Mouse (Mus musculus) intestine, embryonic 16.5 days (tissue): ENCODE data around the gene Plpp2. TPM values are rescaled to one million over a fixed set of nuclear protein-coding genes. Genes with fewer than 3 reads are reported as not detected.
A peak's percentile ranks its signal among the peaks of the same experiment; 100 is the strongest.

ENCODE experiments used
- ATAC-seq: fragments of 200-750 bp; cut with Nextera tagmentation; 2 replicates; pipeline ENCODE4 v1.8.0; 2017; ENCODE audit warnings: moderate TSS enrichment, moderate library complexity
- H3K27ac ChIP-seq: fragments of 300-500 bp; sonication (generic); 2 replicates; pipeline ENCODE4 v1.5.1; 2014; ENCODE audit warnings: mild to moderate bottlenecking, low read length
- H3K27me3 ChIP-seq: fragments of 300-500 bp; sonication (generic); replicated peaks from 2 replicates; pipeline ENCODE4 v1.6.1; 2014; ENCODE audit warnings: low read length, control low read depth, mixed read lengths; ENCODE audit not compliant: control insufficient read depth, insufficient read depth
- H3K36me3 ChIP-seq: fragments of 300-500 bp; sonication (generic); 2 replicates; pipeline ENCODE4 v1.6.1; 2014; ENCODE audit warnings: low read length, control low read depth; ENCODE audit not compliant: control insufficient read depth, insufficient read depth
- H3K4me1 ChIP-seq: fragments of 300-500 bp; sonication (generic); 2 replicates; pipeline ENCODE4 v1.6.1; 2014; ENCODE audit warnings: low read length, control low read depth, mixed read lengths; ENCODE audit not compliant: control insufficient read depth, insufficient read depth
- H3K4me2 ChIP-seq: fragments of 300-500 bp; sonication (generic); 2 replicates; pipeline ENCODE4 v1.6.1; 2014; ENCODE audit warnings: low read depth, low read length, control low read depth
- H3K4me3 ChIP-seq: fragments of 300-500 bp; sonication (generic); 2 replicates; pipeline ENCODE4 v1.5.1; 2014; ENCODE audit warnings: mild to moderate bottlenecking, low read length
- H3K9ac ChIP-seq: fragments of 300-500 bp; sonication (generic); 2 replicates; pipeline ENCODE4 v1.6.1; 2014; ENCODE audit warnings: low read depth, low read length
- H3K9me3 ChIP-seq: fragments of 300-500 bp; sonication (generic); 2 replicates; pipeline ENCODE4 v1.6.1; 2016; ENCODE audit warnings: low read length, control low read depth; ENCODE audit not compliant: control insufficient read depth
- WGBS: fragments of 180-500 bp; shearing (Covaris S2); extraction: QIAGEN DNeasy Blood & Tissue Kit; methylation state at CpG from one replicate; pipeline ENCODE4 v1.1.7; 2014; 5-methylcytosine and 5-hydroxymethylcytosine counted together
- polyA plus RNA-seq: library from polyadenylated mRNA; unstranded; fragments of >200 nt; fragmentation: Nextera tagmentation; extraction: Ambion mirVana; gene quantifications from 2 replicates; pipeline ENCODE4 v1.2.1, GENCODE M21; 2015

Gene Plpp2
- polyA plus RNA-seq, 1 experiment from 2014 or later: 140 TPM

DNA sequence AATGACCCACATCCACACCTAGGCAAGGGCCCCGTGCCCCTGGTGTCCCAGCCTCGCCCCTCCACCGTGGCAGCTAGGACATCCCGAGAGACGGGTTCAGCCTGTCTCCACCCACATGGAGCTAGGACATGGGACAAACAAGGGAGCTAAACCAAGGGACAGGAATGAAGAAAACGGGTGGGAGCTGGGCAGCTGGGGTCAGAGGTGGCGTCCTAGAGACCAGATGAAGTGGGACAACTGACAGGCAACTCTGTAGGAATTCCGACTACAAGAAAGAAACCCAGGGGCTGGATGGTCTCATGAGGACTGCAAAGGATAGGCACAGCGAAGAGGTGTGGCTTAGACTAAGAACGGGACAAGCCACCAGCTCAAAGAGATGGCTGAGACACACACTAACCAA lies 20.1 kb upstream of the Plpp2 start:
- no peak for ATAC-seq
- Histone ChIP-seq H3K9me3 (no peaks in the 10 kb centered on the region), H3K4me1 (peaks cover 20% of the 10 kb centered on the region), H3K4me2 (peak overlapping the region; percentile 95), H3K27ac (no peak overlapping the region), H3K4me3 (peak overlapping the region; percentile 90), H3K9ac (peak overlapping the region; percentile 95), H3K36me3 (peaks cover 8% of the 10 kb centered on the region; the same call in 1 of the 2 replicates), H3K27me3 (no peaks in the 10 kb centered on the region)
- WGBS: 27% methylated on average over 10 of the region's 10 CpGs

DNA sequence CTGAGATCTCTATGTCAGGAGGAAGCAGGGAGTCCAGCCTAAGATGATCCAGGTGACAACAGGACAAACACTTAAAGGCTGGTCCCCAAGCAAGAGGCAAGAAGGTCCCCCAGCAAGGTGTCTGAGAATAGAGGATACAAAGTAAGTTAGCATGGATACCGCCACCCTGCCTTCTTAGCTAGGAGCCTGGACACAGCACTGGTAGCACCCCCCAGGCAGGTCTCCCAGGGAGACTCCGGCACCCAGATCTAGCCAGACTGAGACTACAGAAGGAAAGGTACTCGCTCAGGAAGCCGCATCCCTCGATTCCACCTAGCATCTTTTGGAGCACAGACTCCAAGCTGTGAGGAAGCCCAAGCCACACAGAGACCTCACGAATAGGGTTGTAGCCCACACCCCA lies 19.6 kb upstream of the Plpp2 start:
- H3K36me3 ChIP-seq: peaks cover 13% of the 10 kb centered on the region
- ATAC-seq: no peak
- H3K4me3 ChIP-seq: peak overlapping the region; percentile 90; the same call in 1 of the 2 replicates
- WGBS: 88% methylated on average over 6 of the region's 6 CpGs
- no peaks in the 10 kb centered on the region for H3K9me3 ChIP-seq
- no peak overlapping the region for H3K27ac ChIP-seq
- peak overlapping the region; percentile 95 for H3K4me2 ChIP-seq
- peak overlapping the region; percentile 95; the same call in 1 of the 2 replicates for H3K9ac ChIP-seq
- no peaks in the 10 kb centered on the region for H3K27me3 ChIP-seq
- H3K4me1 ChIP-seq: peaks cover 20% of the 10 kb centered on the region

DNA sequence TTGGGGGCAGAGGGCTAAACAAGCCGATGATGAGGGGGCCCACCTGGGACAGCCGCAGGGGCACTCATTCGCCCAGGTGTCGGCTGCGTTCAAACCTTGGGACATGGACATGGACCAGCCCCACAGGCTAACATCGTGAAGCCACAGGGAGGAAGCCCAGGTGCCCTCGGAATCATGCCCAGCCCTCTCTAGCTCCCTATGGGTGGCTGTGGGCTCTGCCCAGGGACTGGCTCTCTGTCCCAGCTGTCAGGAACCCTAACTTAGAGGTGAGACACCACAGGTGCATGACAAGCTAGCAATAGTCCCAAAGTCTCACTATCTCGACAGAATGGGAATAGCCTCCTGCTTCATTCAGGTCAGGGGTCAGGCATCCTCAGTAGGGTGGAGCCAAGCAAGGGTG lies 18.9 kb upstream of the Plpp2 start:
- Histone ChIP-seq H3K4me3 (no peak overlapping the region), H3K4me1 (peaks cover 20% of the 10 kb centered on the region), H3K9me3 (no peaks in the 10 kb centered on the region), H3K27ac (no peak overlapping the region), H3K27me3 (no peaks in the 10 kb centered on the region), H3K4me2 (no peak overlapping the region), H3K9ac (no peak overlapping the region), H3K36me3 (peaks cover 15% of the 10 kb centered on the region)
- no peak for ATAC-seq
- WGBS: 83% methylated on average over 8 of the region's 8 CpGs

DNA sequence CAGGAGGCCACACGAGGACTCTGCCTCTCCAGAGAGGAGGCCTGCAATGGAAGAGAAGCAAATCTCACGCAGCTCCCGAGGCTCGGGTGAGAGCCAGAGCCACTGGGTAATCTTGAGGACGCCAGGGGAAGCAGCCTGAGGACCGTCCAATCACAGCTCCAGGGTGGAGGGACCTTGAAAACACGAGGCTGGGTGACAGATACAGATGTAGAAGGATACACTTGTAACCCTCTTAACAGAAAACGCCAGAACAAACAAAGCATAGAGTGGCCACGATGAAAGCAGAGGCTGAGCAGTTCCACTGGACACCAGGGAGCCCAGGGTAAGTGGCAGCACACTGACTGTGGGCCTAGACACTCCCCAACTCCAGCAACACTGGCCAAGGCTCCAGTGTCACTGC lies 16.8 kb upstream of the Plpp2 start:
- 80% methylated on average over 9 of the region's 9 CpGs for WGBS
- Histone ChIP-seq H3K27ac (no peak overlapping the region), H3K27me3 (no peaks in the 10 kb centered on the region), H3K9me3 (no peaks in the 10 kb centered on the region), H3K4me1 (peaks cover 20% of the 10 kb centered on the region), H3K4me3 (no peak overlapping the region), H3K4me2 (no peak overlapping the region), H3K9ac (no peak overlapping the region), H3K36me3 (peaks cover 27% of the 10 kb centered on the region)
- ATAC-seq: no peak

DNA sequence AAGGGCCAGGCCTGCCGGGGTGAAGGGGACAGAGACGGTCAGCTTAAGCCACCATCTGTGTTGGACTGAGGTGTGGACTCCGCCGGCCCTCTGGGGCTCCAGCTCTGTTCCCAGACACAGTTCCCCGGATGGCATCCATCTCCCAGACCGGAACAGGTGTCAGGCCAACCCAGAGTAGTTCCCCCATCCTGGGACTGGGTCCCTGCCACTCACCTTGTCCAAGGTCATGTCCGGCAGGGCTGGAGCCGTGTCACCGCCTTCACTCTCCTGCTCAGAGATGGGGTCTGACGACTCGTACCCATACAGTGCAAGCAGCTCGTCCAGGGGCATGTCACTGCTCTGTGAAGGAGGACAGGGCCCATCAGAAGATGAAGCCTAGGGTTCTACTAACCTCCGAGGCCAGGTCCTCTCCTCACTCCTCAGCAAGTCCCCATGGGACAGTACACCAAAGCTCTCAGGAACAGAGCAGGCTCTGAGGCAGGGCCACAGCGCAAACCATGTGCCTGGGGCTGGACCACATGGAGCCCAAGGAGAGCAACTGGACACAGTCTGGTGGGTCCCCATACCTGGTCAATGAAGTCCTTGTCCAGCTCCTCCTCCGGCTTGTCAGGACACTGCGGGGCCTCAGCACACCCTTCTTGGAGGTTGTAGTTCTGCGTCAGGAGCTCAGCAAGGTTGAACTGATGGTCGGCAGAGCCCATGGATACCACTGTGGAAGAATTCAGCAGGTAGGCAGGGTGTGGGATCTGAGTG lies 15.6 kb upstream of the Plpp2 start:
- WGBS: 93% methylated on average over 18 of the region's 18 CpGs
- no peak overlapping the region for H3K4me2 ChIP-seq
- no peaks in the 10 kb centered on the region for H3K9me3 ChIP-seq
- peaks cover 39% of the 10 kb centered on the region for H3K36me3 ChIP-seq
- no peak for ATAC-seq
- H3K4me3 ChIP-seq: no peak overlapping the region
- H3K4me1 ChIP-seq: peaks cover 20% of the 10 kb centered on the region
- no peak overlapping the region for H3K9ac ChIP-seq
- no peaks in the 10 kb centered on the region for H3K27me3 ChIP-seq
- no peak overlapping the region for H3K27ac ChIP-seq

DNA sequence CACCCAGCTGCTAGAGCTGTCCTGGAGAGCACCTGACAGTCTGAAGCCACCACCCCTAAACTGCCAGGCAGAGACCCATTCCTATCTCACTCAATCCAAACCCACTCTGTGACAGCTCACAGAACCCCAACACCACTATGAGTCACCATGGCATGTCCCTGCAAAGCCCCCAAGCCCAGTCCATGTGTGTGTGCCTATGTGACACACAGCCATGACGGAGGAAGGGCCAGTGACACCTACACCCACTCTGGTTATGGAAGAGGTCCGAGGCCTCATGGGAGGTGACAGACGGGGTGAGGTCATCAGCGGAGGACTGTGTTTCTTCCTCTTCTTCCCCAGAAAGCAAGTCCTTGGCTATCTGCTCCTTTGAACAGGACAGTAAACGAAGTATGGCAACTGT lies 14.9 kb upstream of the Plpp2 start:
- Histone ChIP-seq H3K4me3 (no peak overlapping the region), H3K4me2 (no peak overlapping the region), H3K4me1 (peaks cover 13% of the 10 kb centered on the region), H3K9ac (no peak overlapping the region), H3K36me3 (peaks cover 39% of the 10 kb centered on the region), H3K9me3 (no peaks in the 10 kb centered on the region), H3K27me3 (no peaks in the 10 kb centered on the region), H3K27ac (no peak overlapping the region)
- no peak for ATAC-seq
- 87% methylated on average over 5 of the region's 5 CpGs for WGBS

DNA sequence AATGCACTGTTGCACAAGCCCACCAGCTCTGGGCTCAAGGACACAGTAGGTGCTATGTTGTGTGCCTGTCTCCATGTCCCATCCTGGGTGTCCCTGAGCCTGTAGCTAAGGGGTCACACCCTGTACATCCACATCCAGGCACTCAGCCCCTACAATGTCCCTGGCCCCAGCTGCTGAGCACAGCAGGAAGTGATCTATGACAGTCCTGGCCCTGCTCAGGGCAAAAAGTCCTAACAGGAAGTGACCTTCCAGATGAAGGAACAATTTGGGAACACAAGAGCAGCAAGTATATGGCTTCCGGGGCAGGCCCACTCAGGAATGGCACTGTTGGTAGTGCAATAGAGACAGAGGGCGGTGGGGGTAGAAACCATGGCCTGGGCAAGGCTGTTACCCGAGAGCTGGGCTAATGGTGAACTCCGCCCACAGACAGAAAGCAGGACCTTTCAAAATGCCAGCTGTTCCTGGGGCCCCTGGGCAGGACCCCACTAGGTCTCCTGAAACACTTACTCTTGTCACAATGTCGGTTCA lies 13.6 kb upstream of the Plpp2 start:
- Histone ChIP-seq H3K27me3 (no peaks in the 10 kb centered on the region), H3K36me3 (peaks cover 45% of the 10 kb centered on the region), H3K9me3 (no peaks in the 10 kb centered on the region), H3K4me2 (no peak overlapping the region), H3K4me3 (no peak overlapping the region), H3K27ac (no peak overlapping the region), H3K4me1 (peaks cover under 1% of the 10 kb centered on the region), H3K9ac (no peak overlapping the region)
- WGBS: 65% methylated on average over 5 of the region's 5 CpGs
- ATAC-seq: no peak

DNA sequence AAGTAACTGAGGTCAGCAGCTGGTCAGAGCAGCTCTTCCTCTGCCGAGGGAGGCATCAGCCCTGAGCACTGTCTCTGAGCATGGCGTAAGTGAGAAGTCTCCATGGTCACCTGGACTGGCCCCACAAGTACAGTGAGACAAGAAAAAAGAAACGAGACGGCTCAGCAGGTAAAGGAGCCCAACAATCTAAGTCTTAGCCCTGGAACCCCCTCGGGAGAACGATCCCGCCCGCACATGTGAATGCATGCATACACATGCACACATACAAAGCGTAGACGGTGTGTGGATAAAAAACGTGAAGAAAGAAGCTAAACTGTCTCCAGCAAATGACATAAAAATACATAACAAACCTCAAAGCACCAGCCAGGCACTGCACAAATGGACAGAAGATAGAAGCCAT lies 12.9 kb upstream of the Plpp2 start:
- H3K9ac ChIP-seq: no peak overlapping the region
- H3K9me3 ChIP-seq: no peaks in the 10 kb centered on the region
- H3K36me3 ChIP-seq: peaks cover 49% of the 10 kb centered on the region
- no peaks in the 10 kb centered on the region for H3K27me3 ChIP-seq
- H3K4me3 ChIP-seq: no peak overlapping the region
- no peak overlapping the region for H3K4me2 ChIP-seq
- H3K27ac ChIP-seq: no peak overlapping the region
- ATAC-seq: no peak
- 93% methylated on average over 11 of the region's 11 CpGs for WGBS
- H3K4me1 ChIP-seq: no peaks in the 10 kb centered on the region; the same call in 1 of the 2 replicates

DNA sequence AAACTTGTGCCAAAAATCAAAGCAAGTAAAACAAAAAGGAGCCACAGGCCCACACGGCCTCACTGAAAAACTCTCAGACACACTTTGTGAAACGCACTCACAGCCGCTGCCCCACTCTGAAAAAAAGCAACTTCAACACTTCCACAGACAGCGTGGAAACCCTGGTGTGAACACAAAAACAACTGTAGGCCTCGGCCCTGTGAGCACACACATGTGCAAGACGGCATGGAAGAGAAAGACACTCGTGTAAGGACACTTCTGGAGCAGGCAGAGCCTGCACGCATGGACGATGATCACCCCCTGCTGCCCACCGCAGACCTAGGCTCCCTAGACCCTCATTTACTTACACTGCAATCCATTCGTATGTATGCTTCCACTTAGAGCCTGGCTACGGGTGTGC lies 12.3 kb upstream of the Plpp2 start:
- Histone ChIP-seq H3K4me3 (no peak overlapping the region), H3K27ac (no peak overlapping the region), H3K36me3 (peaks cover 49% of the 10 kb centered on the region), H3K9me3 (no peaks in the 10 kb centered on the region), H3K9ac (no peak overlapping the region), H3K4me2 (no peak overlapping the region), H3K27me3 (no peaks in the 10 kb centered on the region), H3K4me1 (no peaks in the 10 kb centered on the region; the same call in 1 of the 2 replicates)
- 91% methylated on average over 12 of the region's 12 CpGs for WGBS
- ATAC-seq: no peak
